Mouse (Mus musculus) forebrain, embryonic 11.5 days (tissue): ENCODE measurements around the gene Srrm4. TPM values are rescaled to one million over a fixed set of nuclear protein-coding genes. Genes with fewer than 3 reads are reported as not detected.

Source experiments
- ATAC-seq: fragments of 200-750 bp; cut with Nextera tagmentation; replicated peaks from 2 replicates; pipeline ENCODE4 v1.8.0; 2017; ENCODE audit warnings: moderate TSS enrichment; ENCODE audit not compliant: low FRiP score
- DNase-seq: peaks from one replicate; pipeline ENCODE4 v3.0.0-alpha.2; 2017; ENCODE audit warnings: low spot score
- H3K27ac ChIP-seq: fragments of 300-500 bp; sonication (generic); 2 replicates; pipeline ENCODE4 v1.5.1; 2014; ENCODE audit warnings: low read depth, low read length
- H3K27me3 ChIP-seq: fragments of 300-500 bp; sonication (generic); 2 replicates; pipeline ENCODE4 v1.6.1; 2014; ENCODE audit warnings: mild to moderate bottlenecking, low read length, mixed read lengths; ENCODE audit not compliant: control insufficient read depth, insufficient read depth
- H3K36me3 ChIP-seq: fragments of 300-500 bp; sonication (generic); 2 replicates; pipeline ENCODE4 v1.6.1; 2014; ENCODE audit warnings: mild to moderate bottlenecking, low read length, moderate library complexity, mixed read lengths; ENCODE audit not compliant: control insufficient read depth, insufficient read depth
- H3K4me1 ChIP-seq: fragments of 300-500 bp; sonication (generic); replicated peaks from 2 replicates; pipeline ENCODE4 v1.6.1; 2014; ENCODE audit warnings: low read length, mixed read lengths; ENCODE audit not compliant: control insufficient read depth, insufficient read depth
- H3K4me2 ChIP-seq: fragments of 300-500 bp; sonication (generic); 2 replicates; pipeline ENCODE4 v1.6.1; 2014; ENCODE audit warnings: low read depth, mild to moderate bottlenecking, low read length, moderate library complexity, mixed read lengths; ENCODE audit not compliant: severe bottlenecking
- H3K4me3 ChIP-seq: fragments of 300-500 bp; sonication (generic); 2 replicates; pipeline ENCODE4 v1.5.1; 2014; ENCODE audit warnings: low read depth, low read length
- H3K9ac ChIP-seq: fragments of 300-500 bp; sonication (generic); 2 replicates; pipeline ENCODE4 v1.6.1; 2014; ENCODE audit warnings: low read length
- H3K9me3 ChIP-seq: fragments of 300-500 bp; sonication (generic); 2 replicates; pipeline ENCODE4 v1.6.1; 2016; ENCODE audit warnings: low read length, mixed read lengths; ENCODE audit not compliant: control insufficient read depth
- WGBS: fragments of 180-500 bp; shearing (Covaris S2); extraction: QIAGEN DNeasy Blood & Tissue Kit; methylation state at CpG from one replicate; pipeline ENCODE4 v1.1.7; 2014; 5-methylcytosine and 5-hydroxymethylcytosine counted together
- polyA plus RNA-seq: library from polyadenylated mRNA; unstranded; fragments of >200 nt; fragmentation: Nextera tagmentation; extraction: Ambion mirVana; gene quantifications from 2 replicates; pipeline ENCODE4 v1.2.1, GENCODE M21; 2014

The Srrm4 gene
- polyA plus RNA-seq, 1 experiment from 2014 or later = 19.5 TPM

DNA sequence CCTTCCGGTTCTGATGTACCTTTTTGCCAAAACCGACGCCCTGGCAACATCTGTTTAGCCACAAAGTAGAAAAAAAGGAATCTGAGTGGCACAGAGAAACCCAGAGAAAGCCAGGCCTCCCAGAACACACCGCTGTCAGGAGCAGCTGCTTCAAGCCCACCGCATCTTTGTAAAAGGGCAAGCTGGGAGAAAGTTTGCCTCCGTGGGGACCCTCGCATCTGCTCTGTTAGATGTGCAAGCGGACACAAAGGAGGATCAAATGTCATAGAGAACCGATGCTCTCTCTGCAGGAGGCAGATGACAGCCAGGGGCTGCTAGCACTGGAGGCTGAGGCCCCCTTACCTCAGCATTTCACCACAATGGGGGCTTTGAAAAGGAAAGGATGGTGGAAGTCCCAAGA, 18.3 kb downstream of the Srrm4 start:
- H3K9me3 ChIP-seq = peaks cover 4% of the 10 kb centered on the region; the same call in 1 of the 2 replicates
- WGBS = 20% methylated on average over 9 of the region's 9 CpGs
- peaks cover 22% of the 10 kb centered on the region; the same call in 1 of the 2 replicates for H3K4me1 ChIP-seq
- peak overlapping the region; percentile 23; the same call in 1 of the 2 replicates for H3K9ac ChIP-seq
- H3K27ac ChIP-seq = peak overlapping the region; percentile 71
- H3K4me2 ChIP-seq = peak overlapping the region; percentile 11; the same call in 1 of the 2 replicates
- H3K4me3 ChIP-seq = no peak overlapping the region
- no peaks in the 10 kb centered on the region for H3K27me3 ChIP-seq
- H3K36me3 ChIP-seq = no peaks in the 10 kb centered on the region; the same call in 1 of the 2 replicates
- DNase-seq (peak; percentile 60), ATAC-seq (no peak)

DNA sequence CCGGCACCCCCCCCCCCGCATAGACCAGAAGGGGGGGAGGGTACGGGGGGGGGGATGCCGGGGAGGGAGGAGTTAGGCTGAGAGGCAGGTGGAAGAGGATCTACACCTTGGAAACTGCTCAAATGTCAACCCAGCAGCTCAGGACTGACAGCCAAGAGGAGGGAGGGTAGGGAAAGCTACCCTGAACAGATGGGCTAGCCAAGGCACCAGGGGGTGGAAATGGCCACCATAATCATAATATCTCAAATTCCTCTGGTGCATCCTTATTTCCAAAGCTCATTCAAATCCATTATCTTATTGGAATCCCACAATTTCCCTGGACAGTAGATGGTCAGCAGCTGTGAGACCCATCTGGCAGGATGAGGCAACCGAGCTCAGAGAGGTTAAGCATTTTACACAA, 19.7 kb downstream of the Srrm4 start:
- 71% methylated on average over 1 of the region's 5 CpGs for WGBS
- no peaks in the 10 kb centered on the region; the same call in 1 of the 2 replicates for H3K36me3 ChIP-seq
- no peak for DNase-seq
- no peaks in the 10 kb centered on the region for H3K9me3 ChIP-seq
- no peak overlapping the region for H3K4me2 ChIP-seq
- H3K4me3 ChIP-seq = no peak overlapping the region
- peak overlapping the region; percentile 44 for H3K27ac ChIP-seq
- no peaks in the 10 kb centered on the region for H3K27me3 ChIP-seq
- H3K4me1 ChIP-seq = peaks cover 22% of the 10 kb centered on the region; the same call in 1 of the 2 replicates
- H3K9ac ChIP-seq = no peak overlapping the region
- no peak for ATAC-seq

DNA sequence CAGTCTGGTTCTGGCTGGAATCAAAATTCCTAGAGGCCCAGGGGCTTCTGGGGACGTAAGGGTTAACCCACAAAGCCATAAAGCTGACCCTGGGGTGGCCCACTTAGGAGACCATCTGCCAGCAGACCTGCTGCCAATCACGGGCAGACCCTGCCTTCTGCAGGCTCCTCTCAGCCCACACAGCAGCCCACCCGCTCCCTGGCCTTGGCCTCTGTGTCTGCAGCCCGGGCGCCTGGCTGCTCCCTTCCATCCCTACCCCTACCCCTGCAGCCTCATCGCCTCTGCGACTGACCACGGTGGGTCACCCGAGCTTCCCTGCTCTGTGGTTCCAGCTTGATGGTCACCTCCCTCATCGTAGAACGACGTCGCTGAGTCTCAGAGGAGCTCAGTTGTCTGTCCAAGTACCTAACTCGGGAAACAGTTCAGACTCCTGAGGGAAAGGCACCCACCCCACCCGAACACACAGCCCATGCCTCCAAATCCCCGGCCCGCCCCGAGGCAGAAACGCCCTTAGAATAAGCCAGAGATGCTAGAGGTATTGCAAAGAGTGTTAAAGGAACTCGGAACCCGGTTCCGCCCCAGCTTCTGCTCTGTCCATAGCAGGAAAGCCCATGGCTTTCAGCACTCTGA, 20.3 kb downstream of the Srrm4 start:
- Histone ChIP-seq H3K4me1 (peaks cover 22% of the 10 kb centered on the region; the same call in 1 of the 2 replicates), H3K4me2 (no peak overlapping the region), H3K36me3 (no peaks in the 10 kb centered on the region), H3K27me3 (no peaks in the 10 kb centered on the region), H3K9ac (no peak overlapping the region; the same call in 1 of the 2 replicates), H3K9me3 (no peaks in the 10 kb centered on the region), H3K27ac (peak overlapping the region; percentile 44), H3K4me3 (no peak overlapping the region)
- DNase-seq (peak; percentile 61), ATAC-seq (peak; percentile 52)
- 22% methylated on average over 22 of the region's 22 CpGs for WGBS

DNA sequence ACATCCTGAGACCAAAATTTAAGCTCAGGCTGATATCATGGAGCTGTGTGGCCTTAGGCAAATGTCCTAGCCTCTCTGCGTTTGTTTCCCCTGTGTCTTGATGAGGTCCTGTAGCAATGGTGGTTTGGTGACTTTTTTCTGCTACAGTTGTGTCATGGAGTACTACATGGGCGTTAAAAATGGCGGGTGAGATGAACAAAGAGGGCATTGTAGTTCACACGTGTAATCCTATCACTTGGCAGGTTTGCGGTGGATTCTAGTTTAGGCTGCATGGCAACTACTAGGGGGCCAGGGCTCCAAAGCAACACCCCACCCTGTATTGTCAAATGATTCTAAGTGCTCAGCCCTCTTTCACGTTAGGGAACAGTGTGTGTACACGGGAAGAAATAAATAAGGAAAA, 21.1 kb downstream of the Srrm4 start:
- Histone ChIP-seq H3K27ac (peak overlapping the region; percentile 15; the same call in 1 of the 2 replicates), H3K4me2 (no peak overlapping the region)

DNA sequence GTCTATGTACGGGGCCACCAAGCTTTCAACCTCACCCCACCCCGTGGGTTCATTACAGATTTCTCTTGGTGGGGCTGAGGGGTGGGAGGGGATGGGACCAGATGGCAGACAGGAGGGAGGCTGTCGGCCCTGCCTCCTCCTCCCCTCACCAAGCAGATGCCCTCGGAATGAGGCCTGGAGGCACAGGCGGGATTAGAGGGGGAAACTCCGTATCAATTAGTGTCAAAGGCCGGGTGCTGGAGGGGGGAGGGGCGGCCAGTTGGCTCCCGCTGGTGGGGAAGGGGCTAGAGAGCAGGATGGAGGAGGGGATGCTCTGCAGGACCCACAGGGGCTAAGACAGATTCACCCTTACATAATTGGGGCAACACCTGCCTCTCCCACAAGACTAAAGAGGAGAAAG, 22.0 kb downstream of the Srrm4 start:
- H3K9me3 ChIP-seq = no peaks in the 10 kb centered on the region
- no peaks in the 10 kb centered on the region for H3K36me3 ChIP-seq
- ATAC-seq (peak; percentile 76), DNase-seq (peak; percentile 84)
- WGBS = 1% methylated on average over 9 of the region's 9 CpGs
- peak overlapping the region; percentile 15; the same call in 1 of the 2 replicates for H3K4me2 ChIP-seq
- no peaks in the 10 kb centered on the region for H3K27me3 ChIP-seq
- peaks cover 22% of the 10 kb centered on the region; the same call in 1 of the 2 replicates for H3K4me1 ChIP-seq
- H3K9ac ChIP-seq = no peak overlapping the region
- H3K4me3 ChIP-seq = no peak overlapping the region
- H3K27ac ChIP-seq = peak overlapping the region; percentile 15

More for the DNA sequence above, 21.1 kb downstream of the Srrm4 start:
- Histone ChIP-seq H3K36me3 (no peaks in the 10 kb centered on the region), H3K27me3 (no peaks in the 10 kb centered on the region), H3K9me3 (no peaks in the 10 kb centered on the region), H3K4me3 (no peak overlapping the region), H3K9ac (no peak overlapping the region), H3K4me1 (peaks cover 22% of the 10 kb centered on the region; the same call in 1 of the 2 replicates)
- DNase-seq = no peak
- ATAC-seq = no peak
- WGBS = 67% methylated on average over 7 of the region's 7 CpGs

DNA sequence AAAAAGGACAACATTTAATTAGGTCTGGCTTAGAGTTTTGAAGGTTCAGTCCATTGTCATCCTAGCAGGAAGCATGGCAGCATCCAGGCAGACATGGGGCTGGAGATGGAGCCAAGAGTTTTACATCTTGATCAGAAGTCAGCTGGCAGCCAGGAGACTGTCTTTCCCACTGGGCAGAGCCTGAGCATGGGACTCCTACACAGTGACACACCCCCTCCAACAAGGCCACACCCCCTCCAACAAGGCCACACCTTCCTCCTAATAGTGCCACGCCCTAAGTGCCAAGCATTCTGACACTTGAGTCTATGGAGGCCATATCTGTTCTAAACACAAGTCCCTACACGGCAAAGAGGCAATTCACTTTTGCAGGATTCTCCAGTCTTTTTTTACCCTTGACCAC, 23.6 kb downstream of the Srrm4 start:
- Histone ChIP-seq H3K27ac (no peak overlapping the region), H3K9ac (no peak overlapping the region), H3K4me2 (no peak overlapping the region), H3K9me3 (no peaks in the 10 kb centered on the region), H3K4me1 (peaks cover 14% of the 10 kb centered on the region; the same call in 1 of the 2 replicates), H3K4me3 (no peak overlapping the region), H3K27me3 (no peaks in the 10 kb centered on the region), H3K36me3 (no peaks in the 10 kb centered on the region)
- DNase-seq = no peak
- 85% methylated on average over 2 of the region's 2 CpGs for WGBS
- no peak for ATAC-seq

DNA sequence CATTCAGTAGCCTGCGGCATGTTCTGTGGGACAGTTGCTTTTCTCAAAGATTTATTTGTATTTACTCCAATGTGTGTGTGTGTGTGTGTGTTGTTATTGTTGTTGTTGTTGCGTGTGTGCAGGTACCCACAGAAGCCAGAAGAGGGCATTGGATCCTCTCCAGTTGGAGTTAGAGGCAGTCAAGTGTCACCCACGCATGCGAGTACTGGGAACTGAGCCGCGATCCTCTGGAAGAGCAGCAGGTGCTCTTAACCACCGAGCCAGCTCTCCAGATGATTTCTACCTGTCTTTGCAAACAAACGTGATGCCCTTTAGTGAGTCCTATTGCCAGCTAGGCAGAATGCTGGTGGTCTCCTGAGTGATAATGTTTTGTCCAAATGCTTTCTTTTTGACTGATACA, 24.3 kb downstream of the Srrm4 start:
- H3K4me2 ChIP-seq = no peak overlapping the region
- no peak overlapping the region for H3K4me3 ChIP-seq
- peaks cover 14% of the 10 kb centered on the region; the same call in 1 of the 2 replicates for H3K4me1 ChIP-seq
- no peaks in the 10 kb centered on the region for H3K36me3 ChIP-seq
- ATAC-seq = no peak
- no peaks in the 10 kb centered on the region for H3K9me3 ChIP-seq
- 91% methylated on average over 8 of the region's 8 CpGs for WGBS
- no peaks in the 10 kb centered on the region for H3K27me3 ChIP-seq
- no peak overlapping the region for H3K9ac ChIP-seq
- DNase-seq = no peak
- no peak overlapping the region for H3K27ac ChIP-seq

DNA sequence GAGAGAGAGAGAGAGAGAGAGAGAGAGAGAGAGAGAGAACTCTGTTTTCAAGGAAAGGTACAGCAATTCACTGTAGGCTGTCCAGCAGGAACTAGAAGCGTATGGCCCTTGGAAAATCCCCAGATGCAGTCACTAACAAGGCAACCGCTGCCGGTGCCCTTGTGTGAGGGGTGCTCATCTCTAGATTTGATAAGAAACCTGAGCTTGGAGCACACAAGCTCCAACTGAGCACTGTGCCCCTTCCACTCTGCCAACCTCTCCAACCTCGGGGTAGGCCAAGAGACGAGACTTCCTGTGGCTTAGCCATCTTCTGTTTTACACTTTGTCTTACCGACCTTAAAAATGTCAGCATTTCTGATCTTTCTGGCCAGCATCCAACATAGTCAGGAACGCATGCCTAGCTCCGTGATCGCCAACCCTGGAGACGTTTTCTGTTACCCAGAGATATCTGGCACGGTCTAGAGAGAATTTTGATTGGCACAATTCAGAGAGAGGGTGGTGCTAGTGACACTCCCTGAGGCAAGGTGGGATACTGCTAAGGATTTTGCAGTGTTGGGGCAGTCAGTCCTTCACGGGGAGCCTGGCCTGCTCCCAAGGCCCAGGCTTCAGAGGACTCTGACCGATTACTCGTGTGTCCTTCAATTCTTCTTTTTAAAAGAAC, 25.1 kb downstream of the Srrm4 start:
- no peak for DNase-seq
- Histone ChIP-seq H3K4me3 (no peak overlapping the region), H3K36me3 (no peaks in the 10 kb centered on the region), H3K4me2 (no peak overlapping the region), H3K4me1 (peaks cover 13% of the 10 kb centered on the region; the same call in 1 of the 2 replicates), H3K27ac (no peak overlapping the region), H3K9me3 (no peaks in the 10 kb centered on the region), H3K27me3 (no peaks in the 10 kb centered on the region), H3K9ac (no peak overlapping the region)
- WGBS = 84% methylated on average over 14 of the region's 14 CpGs
- ATAC-seq = no peak
